Mouse (Mus musculus) mesoderm, embryonic 11.5 days (tissue): ENCODE data around the gene Alad.

Source experiments
- DNase-seq: peaks from one replicate; pipeline ENCODE4 v3.0.0-alpha.2; 2012; ENCODE audit warnings: low read depth, low spot score

Alad gene

DNA sequence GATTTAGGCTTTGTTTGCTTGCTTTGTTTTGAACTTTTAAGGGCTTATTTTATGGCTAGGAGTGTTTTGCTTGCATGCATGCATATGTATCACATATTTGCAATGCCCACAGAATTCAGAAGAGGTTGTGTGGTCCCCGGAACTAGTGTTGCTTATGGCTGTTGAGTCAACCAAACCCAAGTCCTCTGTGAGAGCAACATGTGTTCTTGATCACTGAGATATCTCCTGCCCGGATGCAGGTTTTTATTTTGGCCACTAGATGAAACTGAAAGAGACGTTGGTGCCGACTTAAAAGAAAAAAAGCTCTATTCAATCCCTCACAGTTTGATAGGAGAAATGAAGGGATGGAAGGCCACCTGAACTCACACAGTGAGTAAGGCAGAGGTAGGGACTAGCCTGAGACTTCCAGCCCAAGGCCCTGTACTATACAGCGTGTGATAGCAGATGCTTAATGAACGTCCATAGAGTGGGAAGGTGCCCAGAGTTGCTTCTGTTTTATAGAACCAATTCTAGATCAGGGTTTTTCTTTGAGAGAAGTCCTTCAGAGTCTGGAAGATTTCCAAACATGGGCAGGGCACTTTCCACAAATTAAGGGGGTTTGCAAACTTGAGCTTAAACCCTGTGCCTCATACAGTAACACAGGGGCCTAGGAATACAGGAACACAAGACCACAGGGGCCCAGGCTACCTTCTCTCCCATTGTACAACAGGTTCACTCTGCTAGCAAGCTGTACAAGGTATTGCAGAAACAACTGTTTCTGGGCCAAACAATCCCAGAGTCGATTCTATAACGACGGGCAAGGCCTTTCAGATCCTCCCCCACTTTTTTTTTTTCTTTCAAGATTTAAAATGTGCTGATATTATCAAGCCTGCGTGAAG is 1.9 kb downstream of the Alad start:
- DNase-seq = no peak

DNA sequence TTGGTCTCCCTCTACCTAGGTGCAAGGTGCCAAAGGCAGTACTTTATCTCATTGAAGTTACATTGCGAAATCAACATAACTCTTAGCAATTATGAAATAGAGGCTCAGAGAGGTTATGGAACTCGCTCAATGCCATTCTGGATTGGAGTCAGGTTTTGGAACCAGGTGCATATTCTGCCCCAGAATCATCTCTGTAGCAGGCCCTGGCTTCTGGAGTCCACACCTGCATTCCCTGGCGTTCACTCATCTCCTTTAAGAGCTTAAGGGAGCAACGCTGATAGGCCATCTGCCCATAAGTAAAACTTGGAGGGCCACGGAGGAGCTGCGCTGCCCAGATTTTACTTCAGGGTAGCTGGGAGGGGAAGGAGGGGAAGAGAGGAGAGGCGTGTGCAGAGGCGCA is 2.7 kb downstream of the Alad start:
- DNase-seq = no peak

DNA sequence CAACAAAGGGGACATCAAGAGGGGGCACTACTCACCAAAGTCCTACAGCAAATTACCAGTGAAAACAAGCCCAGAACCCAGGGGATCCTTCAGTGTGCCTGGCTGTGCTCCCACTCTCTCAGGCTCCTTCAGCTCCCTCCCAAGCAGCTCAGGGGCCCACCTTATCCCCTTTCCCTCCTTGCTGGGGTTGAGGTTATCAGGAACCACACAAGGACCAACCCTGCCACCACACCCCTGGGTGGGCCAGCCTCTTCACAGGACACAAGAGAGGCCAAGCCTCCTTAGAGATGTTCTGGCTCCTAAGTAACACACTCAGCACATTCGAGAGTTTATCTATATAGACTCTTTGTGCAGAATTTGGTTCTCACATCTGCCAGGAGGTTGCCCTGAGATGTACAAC is 3.1 kb downstream of the Alad start:
- no peak for DNase-seq

DNA sequence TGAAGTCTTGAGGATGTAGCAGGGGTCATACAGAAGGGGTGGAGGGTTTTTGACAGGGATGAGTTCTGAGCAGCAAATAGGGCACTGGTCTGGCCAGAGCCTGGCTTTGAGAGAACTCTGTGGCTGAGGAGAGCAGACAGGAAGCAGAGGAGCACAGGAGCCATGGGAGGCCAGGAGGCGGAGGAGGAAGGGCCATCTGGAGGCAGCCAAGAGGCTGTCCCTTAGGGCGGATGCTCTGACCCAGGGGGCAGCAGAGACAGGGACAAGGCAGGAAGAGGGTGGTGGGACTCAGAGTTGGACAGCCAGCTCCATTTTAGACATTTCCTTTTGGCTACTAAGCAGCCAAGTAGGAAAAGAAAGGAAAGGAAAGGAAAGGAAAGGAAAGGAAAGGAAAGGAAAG is 3.6 kb downstream of the Alad start:
- DNase-seq = no peak

DNA sequence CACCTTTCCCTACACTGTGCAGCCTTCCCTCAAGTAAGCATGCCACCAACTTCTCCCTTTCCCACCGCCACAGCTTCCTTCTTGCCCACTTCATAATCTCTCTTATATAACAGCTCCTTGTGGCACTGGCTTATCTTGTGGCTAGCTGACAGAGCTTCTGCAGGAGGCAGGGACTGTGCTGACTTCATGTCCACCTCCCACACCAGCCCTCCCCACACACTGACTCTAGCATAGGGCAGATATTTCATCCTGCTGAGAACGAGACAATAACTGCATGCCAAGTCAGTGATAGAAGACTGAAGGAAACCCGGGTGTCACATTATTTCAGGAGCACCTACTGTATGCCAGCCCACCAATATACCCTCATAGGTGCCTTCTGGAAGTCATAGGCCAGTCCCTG is 4.2 kb downstream of the Alad start:
- no peak for DNase-seq

DNA sequence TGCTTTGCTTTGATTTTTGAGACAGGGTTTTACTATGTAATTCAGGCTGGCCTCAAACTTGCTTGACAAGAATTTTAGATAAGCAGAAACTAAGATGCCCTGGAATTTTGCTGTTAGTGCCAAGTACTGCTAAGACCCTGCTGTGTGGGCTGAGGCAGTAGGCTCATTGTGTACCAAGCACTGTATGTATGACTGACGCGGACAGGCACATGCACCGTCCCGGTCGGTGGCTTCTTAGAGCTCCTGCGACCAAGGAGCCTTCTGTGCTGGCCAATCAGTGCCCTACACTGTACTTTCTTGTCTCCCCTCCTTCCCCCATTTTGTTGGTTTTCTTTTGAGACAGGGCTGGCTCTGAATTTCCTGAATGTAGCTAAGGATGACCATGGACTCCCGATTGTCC is 4.7 kb downstream of the Alad start:
- DNase-seq = no peak

DNA sequence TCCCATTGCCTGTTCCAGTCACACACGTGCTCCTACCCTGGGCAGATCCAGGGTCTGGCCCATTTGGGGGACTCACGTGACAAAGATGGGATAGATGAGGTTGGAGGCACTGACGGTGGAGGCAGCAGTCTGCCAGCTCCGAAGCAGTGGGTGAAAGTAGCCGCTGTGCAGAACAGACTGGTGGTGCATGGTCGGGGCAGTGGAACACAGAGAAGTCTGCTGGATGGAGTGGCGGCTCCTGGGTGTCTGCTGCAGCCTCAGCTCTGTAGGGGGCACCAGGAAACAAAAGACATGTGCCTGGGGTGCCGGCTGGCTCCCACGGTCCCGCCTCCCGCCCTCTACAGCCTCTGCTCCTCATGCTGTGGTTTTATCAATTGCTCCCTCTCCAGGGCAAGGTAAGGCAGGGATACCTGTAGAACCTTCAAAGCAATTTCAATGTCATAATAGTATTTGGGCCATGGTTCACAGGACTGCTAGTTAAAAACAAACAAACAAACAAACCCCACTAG is 5.7 kb downstream of the Alad start:
- no peak for DNase-seq

DNA sequence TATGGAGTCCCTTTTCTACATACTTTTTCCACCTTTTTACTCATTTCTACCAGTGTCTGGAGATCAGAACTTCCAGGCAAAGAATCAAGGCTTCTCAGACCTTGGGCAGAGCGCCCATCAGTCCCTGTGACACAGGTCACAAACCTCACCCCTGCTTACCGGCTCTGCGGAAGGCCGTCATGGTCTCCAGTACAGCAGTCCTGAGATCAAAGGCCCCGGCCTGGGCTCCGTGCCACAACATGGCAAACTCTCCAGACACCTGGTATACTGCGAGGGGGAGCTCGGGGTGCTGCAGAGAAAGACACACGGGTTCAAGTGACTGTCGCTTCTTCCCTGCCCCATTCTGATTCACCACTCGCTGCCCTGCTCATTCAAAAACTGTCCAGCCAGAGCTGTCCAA is 9.8 kb downstream of the Alad start:
- no peak for DNase-seq

DNA sequence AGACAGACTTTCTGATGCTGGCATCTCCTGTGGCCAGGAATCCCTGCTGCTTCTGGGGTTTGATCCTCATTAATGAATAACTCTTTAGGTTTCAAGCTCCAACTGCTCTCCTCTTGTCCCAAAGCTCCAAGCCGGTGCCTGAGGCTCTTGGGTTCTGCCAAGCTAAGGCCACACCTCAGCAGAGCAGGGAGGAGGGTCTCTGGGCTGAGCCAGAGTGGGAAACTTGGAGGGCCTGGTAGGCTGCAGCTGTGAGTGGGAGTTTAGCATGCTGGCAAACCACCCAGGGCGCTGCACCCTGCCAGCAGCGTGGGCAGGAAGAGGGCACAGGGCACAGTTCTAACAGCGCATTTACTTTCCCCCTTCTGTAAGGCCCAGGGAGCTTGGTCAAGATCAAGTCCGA is 10.9 kb downstream of the Alad start:
- no peak for DNase-seq

DNA sequence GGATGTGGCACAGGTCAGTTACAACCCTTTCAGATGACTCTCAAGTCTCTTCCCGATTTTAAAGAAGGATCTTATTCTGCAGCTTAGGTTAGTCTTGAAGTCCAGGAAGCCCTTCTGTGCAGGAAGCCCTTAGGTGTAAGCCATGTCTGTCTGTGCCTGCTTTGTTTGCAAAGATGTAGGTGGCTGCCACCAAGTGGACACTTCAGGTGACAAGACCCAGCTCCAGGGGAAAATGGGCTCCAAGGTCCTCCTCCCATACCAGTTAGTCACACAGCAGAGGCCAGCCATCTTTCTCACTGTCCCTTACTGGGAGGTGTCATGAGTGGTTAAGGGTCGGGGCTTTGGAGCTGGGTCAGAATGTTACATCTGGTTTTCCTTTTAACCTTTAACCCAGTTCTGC is 12.9 kb downstream of the Alad start:
- DNase-seq = no peak

DNA sequence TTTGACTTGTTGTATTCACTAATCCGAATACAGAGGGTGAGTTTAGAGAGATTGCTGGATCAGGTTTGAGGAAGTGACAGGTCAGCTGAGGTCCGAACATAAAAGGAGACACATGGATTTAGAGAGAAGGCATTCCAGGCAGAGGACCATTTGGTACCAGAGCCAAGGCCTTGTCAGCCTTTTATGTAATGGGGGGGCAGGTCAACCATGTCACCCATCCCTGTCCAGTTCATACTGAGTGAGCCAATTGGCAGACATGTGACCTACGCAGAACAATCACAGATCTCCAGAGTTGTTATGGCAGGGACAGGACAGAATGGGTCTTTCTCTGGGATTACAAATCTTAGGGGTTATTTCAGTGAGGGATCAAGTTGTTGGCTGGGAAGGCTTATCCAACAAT is 13.7 kb downstream of the Alad start:
- no peak for DNase-seq

DNA sequence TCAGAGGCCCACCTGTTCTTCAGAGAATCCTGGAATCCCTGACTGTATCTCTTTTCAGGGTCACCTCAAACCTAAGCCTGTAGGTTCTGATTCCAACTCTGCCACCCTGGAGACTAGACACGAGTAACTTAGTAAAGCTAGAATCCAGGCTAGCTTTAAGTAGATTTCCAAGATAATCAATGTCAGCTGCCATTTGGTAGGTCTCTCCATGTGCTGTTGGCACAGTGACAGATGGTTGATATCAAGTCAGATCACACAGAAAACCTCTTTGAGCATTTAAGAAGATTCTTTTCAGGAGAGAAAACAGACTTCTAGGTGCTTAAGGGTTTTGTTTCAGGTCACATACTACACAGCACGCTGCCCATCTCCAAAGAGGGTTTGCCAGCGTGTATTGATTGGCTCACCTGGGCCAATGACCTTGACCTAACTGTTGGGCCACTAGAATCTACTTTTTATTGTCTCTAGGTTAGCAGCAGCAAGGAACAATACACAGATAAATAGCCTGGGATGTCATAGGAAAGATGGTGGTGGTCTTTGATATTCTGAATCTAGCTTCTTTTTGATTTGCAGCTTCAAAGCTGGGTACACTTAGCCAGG is 16.2 kb downstream of the Alad start, which contains the start of gene Hdhd3:
Gene Hdhd3 (minus strand): TSS at position 94 of the 597 bp plus-strand sequence.
- DNase-seq = no peak

DNA sequence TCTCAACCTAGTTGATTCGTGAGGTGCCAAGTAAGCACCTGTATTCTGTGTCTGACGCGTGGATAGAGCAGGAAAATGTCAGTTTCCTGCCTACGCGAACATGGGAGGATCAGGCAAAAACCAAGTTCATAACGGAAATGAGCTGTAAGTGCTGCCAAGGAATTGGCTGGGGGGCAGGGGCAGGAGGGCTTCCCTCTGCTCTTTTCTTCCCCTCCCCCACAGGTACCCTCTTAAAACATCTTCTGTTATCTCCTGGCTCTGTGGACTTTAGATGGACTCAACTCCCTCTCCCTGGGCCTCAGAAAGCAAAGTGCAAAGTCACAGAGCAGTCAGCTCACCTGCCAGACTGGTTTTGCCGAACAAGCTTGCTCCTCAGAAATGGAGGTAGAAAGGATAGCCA is 16.7 kb downstream of the Alad start:
- DNase-seq = no peak

DNA sequence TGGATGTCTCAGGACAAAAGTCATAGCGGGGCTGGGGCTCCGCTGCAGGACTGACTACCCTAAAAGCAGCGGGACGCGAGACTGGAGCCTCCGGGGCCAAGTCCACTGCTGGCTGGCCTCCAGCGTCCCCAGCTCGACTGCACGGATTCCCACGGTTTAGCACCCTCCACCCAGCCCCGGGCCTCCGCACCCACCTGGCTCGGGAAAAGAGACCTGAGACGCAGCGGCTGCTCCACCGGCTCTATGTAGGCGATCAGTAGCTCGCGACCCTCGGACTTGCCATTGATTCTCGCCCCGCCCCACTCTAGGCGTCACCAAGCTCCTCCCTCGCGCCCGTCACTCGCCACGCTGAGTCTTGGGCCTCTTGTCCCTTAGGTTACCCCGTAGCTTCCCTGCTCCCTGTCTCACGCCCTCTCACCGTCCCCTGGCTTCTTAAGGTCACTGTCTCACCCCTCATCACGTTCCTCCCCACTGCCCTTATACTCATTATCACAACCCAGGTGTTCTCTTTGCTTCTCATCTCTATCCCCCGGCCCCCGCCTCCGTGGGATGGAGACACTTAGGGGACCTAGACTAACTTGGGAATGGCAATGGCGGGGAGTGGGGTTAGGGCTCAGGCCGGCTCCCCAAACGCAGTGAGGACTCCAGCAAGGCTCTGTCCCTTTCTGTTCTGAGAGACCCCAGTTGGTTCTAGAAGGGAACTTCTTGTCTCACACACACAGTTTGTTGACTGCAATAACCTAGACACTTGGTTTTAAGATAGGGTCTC is 17.6 kb downstream of the Alad start:
- peak; percentile 95 for DNase-seq

DNA sequence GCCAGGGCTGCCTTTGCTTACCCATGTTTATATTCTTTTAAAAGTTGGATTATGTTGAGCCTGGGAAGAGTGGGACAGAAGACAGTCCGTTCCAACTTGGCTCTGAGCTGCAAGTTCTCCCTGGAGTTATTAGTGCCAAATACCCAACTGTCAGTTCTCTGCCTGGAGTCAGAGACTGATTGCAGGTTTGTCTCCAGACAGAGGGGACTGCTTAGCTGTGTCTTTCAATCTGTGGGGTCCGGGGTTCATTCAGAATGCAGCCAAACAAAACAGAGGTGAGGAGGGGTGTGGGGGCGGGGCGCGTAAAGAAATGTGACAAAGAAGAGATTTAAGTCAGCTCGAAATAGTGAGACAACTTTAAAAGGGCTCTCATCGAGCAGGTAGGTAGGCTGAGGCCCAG is 18.2 kb downstream of the Alad start:
- DNase-seq = no peak

DNA sequence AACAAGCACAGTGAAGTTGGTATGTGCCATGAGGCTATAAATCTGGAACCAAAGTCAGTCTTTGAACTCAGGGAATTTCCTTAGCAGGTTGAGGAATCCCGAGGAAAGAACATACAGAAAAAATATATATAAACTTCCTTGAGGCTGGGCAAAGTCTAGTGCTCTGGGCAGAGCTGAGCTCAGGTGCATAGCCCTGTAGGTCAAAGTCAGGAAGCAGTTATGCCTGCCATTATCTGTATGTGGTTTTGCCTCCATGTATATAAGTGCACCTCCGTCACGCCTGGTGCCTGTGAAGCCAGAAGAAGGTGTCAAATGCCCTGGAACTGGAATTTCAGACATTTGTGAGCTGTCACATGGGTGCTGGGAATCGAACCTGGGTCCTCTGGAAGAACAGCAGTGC is 18.9 kb downstream of the Alad start:
- no peak for DNase-seq

DNA sequence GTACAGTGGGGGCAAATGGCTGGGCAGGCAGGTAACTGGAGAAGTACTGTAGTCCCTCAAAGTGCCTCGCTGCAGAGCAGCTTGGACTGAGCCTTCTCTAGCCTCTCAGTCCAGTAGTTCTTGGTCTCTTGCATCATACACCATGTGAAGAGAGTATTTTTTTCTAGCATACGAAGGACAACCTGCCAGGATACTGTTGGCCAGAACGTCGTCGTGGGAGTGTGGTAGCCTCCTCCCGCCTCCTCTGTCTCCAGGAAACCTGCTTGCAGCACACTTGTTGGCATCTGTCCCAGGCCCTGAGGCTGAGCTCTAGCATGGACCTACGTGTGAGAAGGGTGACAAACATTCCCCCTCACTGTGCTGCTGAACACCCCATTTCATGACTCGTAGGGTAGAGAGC is 22.9 kb downstream of the Alad start:
- no peak for DNase-seq

DNA sequence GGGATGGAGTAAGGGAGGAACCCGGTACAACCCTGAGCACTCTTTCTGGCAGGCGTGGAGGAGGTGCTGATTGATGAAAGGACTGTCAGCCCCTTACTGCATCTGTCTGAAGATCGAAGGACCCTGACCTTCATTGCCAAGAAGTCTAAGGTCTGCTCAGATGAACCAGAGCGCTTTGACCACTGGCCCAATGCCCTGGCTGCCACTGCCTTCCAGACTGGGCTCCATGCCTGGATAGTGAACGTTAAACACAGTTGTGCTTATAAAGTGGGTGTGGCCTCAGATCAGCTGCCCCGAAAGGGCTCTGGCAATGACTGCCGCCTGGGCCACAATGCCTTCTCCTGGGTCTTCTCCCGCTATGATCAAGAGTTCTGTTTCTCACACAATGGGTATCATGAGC is 23.8 kb downstream of the Alad start:
- no peak for DNase-seq

DNA sequence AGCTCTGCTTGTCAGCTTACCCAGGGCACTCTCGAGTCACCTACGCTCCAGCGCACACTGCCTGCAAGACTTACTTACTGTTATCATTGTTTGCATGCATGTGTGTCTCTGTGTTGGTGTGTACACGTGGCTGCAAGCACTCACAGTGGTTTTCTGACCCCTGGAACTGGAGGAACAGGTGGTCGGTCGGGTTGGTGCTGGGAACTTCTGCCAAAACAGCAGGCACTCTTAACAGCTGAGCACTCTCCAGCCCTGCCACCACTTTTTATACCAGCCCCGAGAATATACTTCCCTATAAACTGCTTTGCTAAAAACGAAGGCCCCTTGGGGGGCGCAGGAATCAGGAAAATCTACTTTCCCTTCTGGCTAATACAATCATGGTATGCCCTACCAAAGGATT is 25.5 kb downstream of the Alad start:
- DNase-seq = no peak

DNA sequence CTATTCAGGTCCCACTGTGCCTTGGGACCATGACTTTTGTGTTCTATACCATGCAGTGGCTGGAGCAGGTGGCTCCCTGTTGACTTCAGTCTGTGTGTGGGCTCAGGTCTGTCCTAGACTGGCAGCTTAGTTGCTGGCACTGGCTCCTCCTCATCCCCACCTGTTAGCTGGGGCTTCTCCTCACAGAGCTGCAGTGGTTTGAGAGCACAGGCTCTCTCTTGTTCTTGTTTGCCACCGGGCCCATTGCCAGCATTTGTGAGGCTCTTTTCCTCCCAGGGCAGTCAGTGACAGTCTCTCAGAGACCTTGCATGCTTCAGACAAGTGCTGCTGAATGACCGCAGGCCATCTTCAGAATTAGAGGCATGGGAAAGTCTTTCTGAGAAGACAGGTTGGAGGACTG is 27.0 kb downstream of the Alad start:
- DNase-seq = no peak

DNA sequence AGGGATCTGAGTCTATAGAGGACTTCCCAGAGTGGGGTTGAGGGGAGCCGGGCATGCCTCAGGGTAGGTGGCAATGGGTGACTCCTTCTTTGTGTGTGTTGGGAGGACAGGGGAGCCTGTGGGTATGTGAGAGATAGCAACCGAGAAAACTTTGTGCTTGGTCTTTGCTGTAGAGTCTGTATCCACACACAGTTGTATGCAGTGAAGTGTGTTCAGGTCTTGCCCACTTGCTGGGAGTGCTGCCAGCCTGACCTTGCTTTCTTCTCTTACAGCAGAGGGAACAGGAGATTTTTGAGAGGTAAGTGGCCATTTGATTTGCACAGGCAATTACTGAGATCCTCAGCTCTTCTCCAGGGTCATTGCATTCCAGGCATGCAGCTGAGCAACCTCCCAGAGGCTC is 31.8 kb downstream of the Alad start:
- DNase-seq = no peak

DNA sequence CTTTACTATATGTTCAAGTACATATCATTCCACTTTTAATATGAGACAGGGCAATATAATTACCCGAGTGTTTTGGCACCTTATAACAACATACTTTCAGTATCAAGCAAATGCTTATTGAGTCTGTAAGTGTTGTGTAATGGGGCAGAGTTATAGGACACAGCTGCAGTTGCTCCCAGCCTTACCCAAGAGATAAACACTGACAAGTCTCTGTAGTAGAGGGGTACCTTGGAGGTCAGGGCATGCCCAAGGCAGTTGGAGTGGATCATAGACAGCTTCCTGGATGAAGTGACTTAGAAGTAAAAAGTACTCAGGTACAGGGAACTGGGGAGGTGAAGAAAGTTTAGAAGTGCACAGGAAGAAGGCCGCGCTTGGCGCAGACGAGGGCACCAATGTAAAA is 32.5 kb downstream of the Alad start:
- DNase-seq = no peak
